Mouse (Mus musculus) heart, adult 2 months (tissue): Measurements from ENCODE around the gene Ttll2. TPM values are rescaled to one million over a fixed set of nuclear protein-coding genes. Genes with fewer than 3 reads are reported as not detected.
A peak's percentile ranks its signal among the peaks of the same experiment; 100 is the strongest.
"Not testable (repeated sequence)": the region's sequence is repeated elsewhere in the genome, so short reads cannot be mapped to it uniquely, and the experiment has no call there.

Experiments
- DNase-seq, 2 experiments: peaks; one replicate each; pipeline ENCODE4 v3.0.0; 2021
- H3K27ac ChIP-seq: fragments of 200-600 bp; 2 replicates; pipeline ENCODE4 v1.8.1; 2022
- H3K27me3 ChIP-seq: fragments of 200-500 bp; 2 replicates; pipeline ENCODE4 v1.6.1; 2012; ENCODE audit warnings: mild to moderate bottlenecking, low read length, inconsistent platforms, mixed read lengths; ENCODE audit not compliant: control insufficient read depth, insufficient read depth
- H3K36me3 ChIP-seq: fragments of 200-500 bp; 2 replicates; pipeline ENCODE4 v1.6.1; 2012; ENCODE audit warnings: low read length, inconsistent platforms; ENCODE audit not compliant: control insufficient read depth, insufficient read depth
- H3K4me1 ChIP-seq: fragments of 200-500 bp; 2 replicates; pipeline ENCODE4 v1.6.1; 2011; ENCODE audit warnings: low read length; ENCODE audit not compliant: control insufficient read depth, insufficient read depth
- H3K4me3 ChIP-seq: fragments of 200-600 bp; 2 replicates; pipeline ENCODE4 v1.8.1; 2022
- H3K79me2 ChIP-seq: fragments of 200-500 bp; replicated peaks from 2 replicates; pipeline ENCODE4 v1.6.1; 2012; ENCODE audit warnings: mild to moderate bottlenecking, inconsistent platforms, low read length, moderate library complexity, mixed read lengths; ENCODE audit not compliant: control insufficient read depth, insufficient read depth
- H3K9ac ChIP-seq: fragments of 200-500 bp; 2 replicates; pipeline ENCODE4 v1.6.1; 2012; ENCODE audit warnings: low read depth, mild to moderate bottlenecking, control low read depth, inconsistent platforms, low read length, mixed read lengths
- CTCF ChIP-seq: fragments of 200-600 bp; IDR thresholded peaks from 2 replicates; pipeline ENCODE4 v1.8.1; 2022; ENCODE audit warnings: antibody characterized with exemption, mild to moderate bottlenecking, moderate library complexity
- WGBS: fragments of 180-500 bp; shearing (Covaris S2); methylation state at CpG from one replicate; pipeline ENCODE4 v1.1.7; 2018; 5-methylcytosine and 5-hydroxymethylcytosine counted together
- intact Hi-C: fragments of 180-260 bp; cut with DNase I; formaldehyde crosslinking; loops from one replicate; pipeline ENCODE4 v1.15.1; 2025
- polyA plus RNA-seq: library from polyadenylated mRNA; depleted of rRNA; stranded (reverse); fragments of >200 nt; gene quantifications from 2 replicates; pipeline ENCODE4 v1.2.3, GENCODE M21; 2012; rRNA removed
- total RNA-seq, 2 experiments: library from RNA; stranded (reverse); gene quantifications; 2 replicates each; pipeline ENCODE4 v1.2.3; 2021

Ttll2 gene
- total and polyA plus RNA-seq, 3 experiments: 0.08 TPM; not detected in 2

DNA sequence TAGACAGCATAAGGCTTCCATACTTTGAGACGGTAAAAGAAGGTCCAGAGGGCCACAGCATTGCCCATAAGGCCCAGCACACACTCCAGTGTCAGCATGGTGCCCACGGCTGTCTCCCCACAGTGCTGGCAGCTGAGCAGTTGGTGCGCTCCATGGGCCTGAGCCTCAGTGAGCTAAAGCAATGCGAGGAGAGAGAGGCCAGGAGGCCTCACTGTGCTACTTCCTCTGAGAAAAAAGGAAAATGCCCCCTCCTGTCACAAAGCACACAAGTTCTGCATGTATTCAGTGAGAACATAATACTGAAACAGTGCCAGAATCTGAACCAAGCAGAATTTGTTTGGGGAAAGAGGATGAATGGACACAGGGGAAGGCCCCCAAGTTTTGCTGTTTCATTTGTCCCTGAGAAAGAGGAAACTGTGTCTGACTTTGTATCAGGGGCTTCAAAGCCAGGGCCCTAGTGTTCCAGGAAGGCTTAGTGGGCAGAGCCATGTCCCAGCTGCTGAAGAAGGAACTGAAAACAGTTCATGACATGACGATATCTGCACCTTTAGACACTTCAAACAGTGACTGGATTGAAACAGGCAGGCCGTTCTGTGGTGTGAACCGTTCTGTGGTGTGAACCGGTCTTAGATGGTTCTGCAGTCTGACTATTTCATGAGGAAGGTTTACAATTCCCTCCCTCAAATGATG, 36.7 kb downstream of the Ttll2 start:
- H3K4me1 ChIP-seq, DNase-seq, intact Hi-C loops, H3K9ac ChIP-seq, H3K79me2 ChIP-seq, H3K4me3 ChIP-seq, H3K36me3 ChIP-seq, H3K27ac ChIP-seq, H3K27me3 ChIP-seq: not testable (repeated sequence)
- WGBS: 60% methylated on average over 7 of the region's 8 CpGs

DNA sequence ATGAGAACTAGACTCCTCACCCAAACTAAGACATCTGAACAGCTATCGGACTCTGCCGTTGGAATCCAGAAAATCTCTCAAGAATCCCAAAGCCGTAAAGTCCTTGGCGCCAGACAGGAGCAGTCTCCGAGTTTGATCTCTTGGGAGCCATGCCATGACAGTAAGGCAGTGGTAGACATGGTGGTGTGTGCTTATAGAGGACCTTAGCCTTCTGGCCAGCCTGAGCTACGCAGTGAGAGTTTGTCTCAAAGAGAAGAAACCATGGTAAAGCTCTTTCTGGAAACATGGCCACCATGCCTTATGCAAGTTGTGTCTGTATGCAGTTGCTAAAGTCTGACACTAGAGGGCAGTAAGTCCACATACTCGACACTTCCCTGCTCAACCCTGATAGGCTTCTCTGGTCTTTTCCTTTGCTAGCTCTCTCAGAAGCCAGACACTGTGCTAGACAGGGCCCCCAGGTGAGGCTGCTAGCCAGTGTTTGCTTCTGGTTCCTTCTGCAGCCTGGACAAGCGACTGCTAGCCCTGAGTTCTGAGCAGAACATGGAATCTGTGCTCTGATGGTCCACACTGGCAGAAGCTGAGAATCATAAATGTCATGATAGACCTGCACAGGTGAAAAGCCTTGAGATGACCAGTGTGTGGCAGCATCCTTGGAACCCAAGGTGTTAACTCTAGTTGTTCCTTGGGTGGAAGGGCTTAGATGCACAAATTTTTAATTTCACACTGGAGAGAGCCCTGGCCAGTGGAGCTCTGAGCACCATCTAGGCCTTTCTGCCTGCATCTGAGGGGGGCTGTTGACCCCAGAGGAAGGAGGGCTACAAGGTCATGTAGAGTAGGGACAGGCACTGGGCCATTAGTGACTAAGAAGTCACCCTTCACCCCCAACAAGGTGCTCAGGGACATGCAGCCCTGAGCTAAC, 46.0 kb downstream of the Ttll2 start:
- H3K4me3 ChIP-seq, H3K79me2 ChIP-seq, H3K36me3 ChIP-seq, H3K9ac ChIP-seq, DNase-seq, H3K27me3 ChIP-seq, intact Hi-C loops, H3K27ac ChIP-seq, H3K4me1 ChIP-seq: not testable (repeated sequence)
- TF ChIP-seq CTCF: peak; percentile 65
- WGBS: 57% methylated on average over 8 of the region's 8 CpGs

Other genes starting within 250 kb of the Ttll2 start
- gene Rps6ka2, start 182.6 kb downstream of the Ttll2 start, total RNA-seq: 10 to 100 TPM; 33.6 to 33.7 TPM
- gene Rps6ka2, start 182.6 kb downstream of the Ttll2 start, polyA plus RNA-seq: 26.4 and 45.6 TPM in 2 replicates
- gene Tcp10a, start 28.1 kb downstream of the Ttll2 start, total RNA-seq: not detected
- gene Tcp10a, start 28.1 kb downstream of the Ttll2 start, polyA plus RNA-seq: 0.18 and 0.41 TPM in 2 replicates
- not detected for gene Gm49630, start 19.3 kb upstream of the Ttll2 start, total RNA-seq
- gene Gm49630, start 19.3 kb upstream of the Ttll2 start, polyA plus RNA-seq: not detected in 2 replicates
- gene Unc93a2, start 32.8 kb upstream of the Ttll2 start, total RNA-seq: under 1 TPM in 1 of 2 experiments, not detected in 1; 0.10 TPM
- gene Unc93a2, start 32.8 kb upstream of the Ttll2 start, polyA plus RNA-seq: 0.08 TPM in 1 of 2 replicates, not detected in the other